In the genomic region with DNA sequence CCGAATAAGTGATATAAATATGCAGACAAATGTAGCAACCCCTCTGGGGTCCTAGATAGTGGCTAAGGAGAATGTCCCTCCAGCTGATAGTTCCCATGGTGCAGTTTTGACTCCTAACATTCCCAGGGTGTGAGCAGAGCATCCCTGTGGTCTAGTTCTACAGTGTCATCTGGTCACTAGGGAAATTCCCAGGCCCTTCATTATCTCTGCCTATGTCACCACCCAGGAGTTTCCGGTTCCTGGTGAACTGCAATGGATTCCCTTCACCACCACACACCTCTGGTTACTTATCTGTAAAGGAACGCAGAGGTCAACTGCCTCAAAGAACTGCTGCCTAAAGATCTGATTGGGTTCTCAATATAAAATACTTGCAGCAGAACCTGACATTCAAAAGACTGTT, we compare ENCODE assay signal across 20 mouse cellular contexts. TPM values are rescaled to one million over a fixed set of nuclear protein-coding genes. Genes with fewer than 3 reads are reported as not detected.
DNase-seq lines count a peak whose midpoint lies in the region; ATAC-seq lines count a peak whose summit lies in the region.
"Had no signal": no experiment of that assay in that cellular context is flagged by ENCODE, and none has a peak within 500 bp of the region (broad histone marks: within the 10 kb centered on the region; RNA-seq: fewer than 3 reads in every experiment).

No protein-coding gene starts in this region.

- 56% methylated on average over 3 of the region's 3 CpGs for WGBS in heart, embryonic 12.5 days
- WGBS in midbrain, embryonic 11.5 days = 92% methylated on average over 3 of the region's 3 CpGs
- 99% methylated on average over 3 of the region's 3 CpGs for WGBS in midbrain, embryonic 13.5 days

- no peaks in the 10 kb centered on the region for H3K27me3 ChIP-seq in heart, embryonic 12.5 days (replicated peaks)
- no peaks in the 10 kb centered on the region for H3K27me3 ChIP-seq in midbrain, embryonic 11.5 days (ENCODE audit: control insufficient read depth, insufficient read depth, low read length)
- no peaks in the 10 kb centered on the region for H3K27me3 ChIP-seq in midbrain, embryonic 13.5 days
- H3K27me3 ChIP-seq: CH12.LX, Patski had no signal

- ATAC-seq in heart, embryonic 12.5 days (ENCODE audit: insufficient number of reproducible peaks, low FRiP score) = no peak
- ATAC-seq in midbrain, embryonic 11.5 days (ENCODE audit: low FRiP score) = no peak
- ATAC-seq in midbrain, embryonic 13.5 days = no peak
- ATAC-seq: activated CD4-positive, CD25-positive, alpha-beta regulatory T cell, adult 4 months; CD4-positive, CD25-positive, alpha-beta regulatory T cell, adult 4 months; Patski had no signal

- no peaks in the 10 kb centered on the region for H3K36me3 ChIP-seq in heart, embryonic 12.5 days
- no peaks in the 10 kb centered on the region for H3K36me3 ChIP-seq in midbrain, embryonic 11.5 days (ENCODE audit: control insufficient read depth, insufficient read depth, low read length)
- H3K36me3 ChIP-seq in midbrain, embryonic 13.5 days = no peaks in the 10 kb centered on the region
- H3K36me3 ChIP-seq: G1E had no signal

- H3K4me3 ChIP-seq in heart, embryonic 12.5 days = no peak overlapping the region
- H3K4me3 ChIP-seq in midbrain, embryonic 11.5 days (ENCODE audit: low read depth, low read length) = no peak overlapping the region
- H3K4me3 ChIP-seq in midbrain, embryonic 13.5 days (replicated peaks) = no peak overlapping the region

- no peak overlapping the region for H3K27ac ChIP-seq in heart, embryonic 12.5 days (ENCODE audit: poor library complexity, severe bottlenecking)
- no peak overlapping the region for H3K27ac ChIP-seq in midbrain, embryonic 11.5 days (ENCODE audit: low read depth, low read length)
- H3K27ac ChIP-seq in midbrain, embryonic 13.5 days = no peak overlapping the region

- H3K4me2 ChIP-seq in heart, embryonic 12.5 days = no peak overlapping the region
- no peak overlapping the region for H3K4me2 ChIP-seq in midbrain, embryonic 11.5 days
- no peak overlapping the region for H3K4me2 ChIP-seq in midbrain, embryonic 13.5 days (replicated peaks)

- DNase-seq in heart, adult 11 months = peak; percentile 64
- DNase-seq in midbrain, embryonic 11.5 days (ENCODE audit: low spot score, missing footprints) = peak; percentile 51
- DNase-seq: adrenal gland, adult 2 months; adrenal gland, adult 8-10 months; adrenal gland, postnatal 10 days; adrenal gland, postnatal 14 days; adrenal gland, postnatal 25 days; adrenal gland, postnatal 36 days; B cell, adult 2 months; cerebellum, adult 11 months; cerebellum, adult 11-12 months; cerebellum, adult 18-20 months had no signal

- H3K9me3 ChIP-seq in heart, embryonic 12.5 days (replicated peaks) = no peaks in the 10 kb centered on the region
- H3K9me3 ChIP-seq in midbrain, embryonic 11.5 days (ENCODE audit: control insufficient read depth, low read length) = no peaks in the 10 kb centered on the region
- no peaks in the 10 kb centered on the region for H3K9me3 ChIP-seq in midbrain, embryonic 13.5 days

- no peak overlapping the region for H3K9ac ChIP-seq in heart, embryonic 12.5 days
- no peak overlapping the region for H3K9ac ChIP-seq in midbrain, embryonic 11.5 days (ENCODE audit: low read length)
- no peak overlapping the region for H3K9ac ChIP-seq in midbrain, embryonic 13.5 days (replicated peaks)

- H3K4me1 ChIP-seq in heart, embryonic 12.5 days (replicated peaks) = 0 out of 2 replicates have a peak, but pooled peaks cover 8% of the 10 kb centered on the region
- peaks cover 2% of the 10 kb centered on the region; the same call in 1 of the 2 replicates for H3K4me1 ChIP-seq in midbrain, embryonic 11.5 days (ENCODE audit: control insufficient read depth, insufficient read depth, low read length)
- H3K4me1 ChIP-seq in midbrain, embryonic 13.5 days (replicated peaks) = peaks cover 6% of the 10 kb centered on the region; the same call in 1 of the 2 replicates

RNA-seq across cellular contexts. Expression of a gene that starts 54.5 kb away (rescaled TPM):
- polyA plus RNA-seq in heart, embryonic 12.5 days (2016; fragmentation: Nextera tagmentation; extraction: Ambion mirVana) = 0.42 and 0.48 TPM in 2 replicates
- 1.9 and 2.0 TPM in 2 replicates for polyA plus RNA-seq in midbrain, embryonic 11.5 days (2014; fragmentation: Nextera tagmentation; extraction: Ambion mirVana)
- 3.3 and 4.0 TPM in 2 replicates for polyA plus RNA-seq in midbrain, embryonic 13.5 days (2015; fragmentation: Nextera tagmentation; extraction: Ambion mirVana)
- polyA plus RNA-seq: C2C12, G1E had no signal
